Mouse (Mus musculus) heart, postnatal 0 days (tissue): ENCODE results near the gene Gm20425.

Source experiments
- CTCF ChIP-seq: IDR thresholded peaks from 2 replicates; pipeline ENCODE4 v1.5.1; 2016; ENCODE audit warnings: antibody characterized with exemption, control low read depth, low read depth
- EP300 ChIP-seq: IDR thresholded peaks from 2 replicates; pipeline ENCODE4 v1.6.1; 2016; ENCODE audit warnings: antibody characterized with exemption, low read depth

DNA sequence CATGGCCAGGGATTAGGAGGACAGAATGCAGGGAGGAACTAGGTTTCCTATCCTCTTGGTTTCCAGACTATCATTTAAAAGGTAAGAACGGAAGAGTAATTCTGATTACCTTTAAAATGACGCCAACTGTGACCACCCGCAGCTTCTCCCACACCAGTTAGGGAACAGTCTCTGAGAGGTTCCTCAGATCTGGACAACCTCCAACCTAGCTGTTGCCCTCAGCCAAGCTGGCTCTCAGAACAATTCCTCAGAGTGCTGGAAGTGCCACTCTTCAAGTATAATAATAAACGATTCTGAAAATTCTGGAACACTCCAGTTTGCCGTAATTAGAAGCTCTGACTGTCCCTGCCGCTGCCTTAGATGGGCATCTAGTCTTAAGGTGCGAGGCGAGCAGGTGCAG, 44.2 kb downstream of the Gm20425 start:
- no peak for TF ChIP-seq CTCF
- no peak for TF ChIP-seq EP300
